Mouse (Mus musculus) testis, adult 2 months (tissue): ENCODE results near the gene BC025920.

ENCODE experiments used
- CTCF ChIP-seq: fragments of 200-500 bp; IDR thresholded peaks from 2 replicates; pipeline ENCODE4 v1.5.1; 2012; ENCODE audit warnings: low read depth, mild to moderate bottlenecking, inconsistent platforms, low read length, moderate library complexity; ENCODE audit not compliant: control insufficient read depth, insufficient read depth, insufficient replicate concordance
- POLR2A ChIP-seq: fragments of 200-500 bp; IDR thresholded peaks from 2 replicates; pipeline ENCODE4 v1.6.1; 2012; ENCODE audit warnings: low read depth, mild to moderate bottlenecking, inconsistent platforms, low read length, moderate library complexity; ENCODE audit not compliant: control insufficient read depth

- TF ChIP-seq POLR2A, result no peak
- no peak for TF ChIP-seq CTCF
Observed at GRCm38 (mm10) chr10:81574081-81575056, 31.7 kb upstream of the BC025920 start, which contains the start of gene Tle2.
